Mouse (Mus musculus) thymus, postnatal 36 days (tissue): ENCODE measurements at regions not wholly inside any gene's neighbourhood (a gene's known extent, or its start where the extent isn't known, plus 50 kb on each side); places are given as distances from the start of the nearest gene placed in this dataset.

Experiments used
- DNase-seq, 2 experiments: peaks; one replicate each; pipeline ENCODE4 v3.0.0; 2022; ENCODE audit warnings: mixed read lengths in 2 of 2

DNA sequence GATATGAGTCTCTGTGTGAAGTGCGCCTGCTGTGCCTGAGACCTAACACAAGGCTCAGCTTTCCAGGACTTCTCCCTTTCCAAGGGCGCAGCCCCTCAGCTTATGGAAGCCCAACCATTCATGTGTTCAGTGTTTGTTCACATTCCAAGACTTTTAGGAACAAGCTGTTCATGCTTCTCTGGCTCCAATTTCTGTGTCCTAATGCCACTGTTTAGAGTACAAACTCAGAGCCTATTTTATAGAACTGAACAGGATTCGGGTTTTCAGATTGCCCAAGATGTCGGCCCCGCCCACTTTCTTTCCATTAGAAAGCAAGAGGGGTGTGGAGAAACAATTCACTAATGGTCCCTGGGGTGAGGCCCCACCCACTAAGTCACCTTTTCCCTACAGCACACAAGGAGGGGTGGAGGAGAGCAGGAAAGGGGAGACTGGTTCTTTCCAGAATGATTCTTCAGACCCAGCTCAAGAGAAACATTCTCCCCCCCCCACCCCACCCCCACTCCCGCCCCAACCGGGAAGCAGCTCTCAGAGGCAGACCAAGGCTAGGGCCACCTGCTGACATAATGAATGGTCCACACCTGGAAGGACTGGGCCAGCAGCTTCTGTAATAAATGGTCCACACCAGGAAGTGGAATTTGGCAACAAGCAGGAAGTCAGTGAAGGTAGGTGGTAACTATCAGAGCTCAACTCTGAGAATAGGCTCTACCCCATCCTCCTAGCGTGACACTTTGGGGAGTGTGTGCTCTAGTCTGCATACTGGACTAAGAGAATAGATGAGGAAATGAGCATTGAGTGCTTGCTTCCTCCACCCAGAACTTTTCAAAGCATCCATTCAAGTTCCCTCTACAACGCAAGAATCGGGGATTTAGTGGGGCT, 120.2 kb upstream of the Zfp648 start:
- no peak for DNase-seq

DNA sequence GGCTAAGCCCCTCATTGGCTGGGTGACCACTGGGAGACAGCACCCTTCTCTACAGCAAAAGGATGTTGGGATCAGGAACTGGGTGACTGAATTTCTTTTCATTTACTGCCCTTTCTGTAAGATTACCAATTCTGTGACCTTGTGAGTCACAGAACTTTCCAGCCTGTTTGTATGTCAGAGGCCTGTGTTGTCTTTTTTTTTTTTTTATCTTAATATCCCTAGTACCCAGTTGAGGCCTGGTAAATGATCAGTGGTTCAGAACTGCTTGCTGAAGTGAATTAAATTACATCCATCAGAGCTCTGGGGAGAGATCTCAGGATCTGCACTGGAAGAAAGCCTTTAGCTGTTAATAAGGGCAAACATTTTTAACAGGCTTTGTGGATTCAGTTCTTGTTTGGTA, 114.8 kb upstream of the Zfp648 start:
- no peak for DNase-seq

DNA sequence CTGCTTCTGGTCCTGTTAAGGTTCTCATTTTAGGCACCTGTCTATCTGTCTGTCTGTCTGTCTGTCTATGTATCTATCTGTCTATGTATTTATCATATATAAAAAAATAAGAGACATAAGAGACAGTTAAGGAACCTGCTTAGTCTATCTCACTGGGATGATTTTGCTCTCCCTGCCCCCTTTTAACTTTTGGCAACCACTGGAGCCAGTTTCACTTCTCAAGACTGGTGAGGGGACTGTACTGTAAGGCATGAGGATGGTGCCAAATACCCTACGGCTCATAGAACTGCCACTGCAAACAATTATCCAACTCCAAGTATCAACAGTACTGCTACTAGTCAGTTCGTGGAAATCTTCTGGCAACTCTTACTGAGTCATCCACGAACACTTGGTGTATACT, 111.2 kb upstream of the Zfp648 start:
- no peak for DNase-seq

DNA sequence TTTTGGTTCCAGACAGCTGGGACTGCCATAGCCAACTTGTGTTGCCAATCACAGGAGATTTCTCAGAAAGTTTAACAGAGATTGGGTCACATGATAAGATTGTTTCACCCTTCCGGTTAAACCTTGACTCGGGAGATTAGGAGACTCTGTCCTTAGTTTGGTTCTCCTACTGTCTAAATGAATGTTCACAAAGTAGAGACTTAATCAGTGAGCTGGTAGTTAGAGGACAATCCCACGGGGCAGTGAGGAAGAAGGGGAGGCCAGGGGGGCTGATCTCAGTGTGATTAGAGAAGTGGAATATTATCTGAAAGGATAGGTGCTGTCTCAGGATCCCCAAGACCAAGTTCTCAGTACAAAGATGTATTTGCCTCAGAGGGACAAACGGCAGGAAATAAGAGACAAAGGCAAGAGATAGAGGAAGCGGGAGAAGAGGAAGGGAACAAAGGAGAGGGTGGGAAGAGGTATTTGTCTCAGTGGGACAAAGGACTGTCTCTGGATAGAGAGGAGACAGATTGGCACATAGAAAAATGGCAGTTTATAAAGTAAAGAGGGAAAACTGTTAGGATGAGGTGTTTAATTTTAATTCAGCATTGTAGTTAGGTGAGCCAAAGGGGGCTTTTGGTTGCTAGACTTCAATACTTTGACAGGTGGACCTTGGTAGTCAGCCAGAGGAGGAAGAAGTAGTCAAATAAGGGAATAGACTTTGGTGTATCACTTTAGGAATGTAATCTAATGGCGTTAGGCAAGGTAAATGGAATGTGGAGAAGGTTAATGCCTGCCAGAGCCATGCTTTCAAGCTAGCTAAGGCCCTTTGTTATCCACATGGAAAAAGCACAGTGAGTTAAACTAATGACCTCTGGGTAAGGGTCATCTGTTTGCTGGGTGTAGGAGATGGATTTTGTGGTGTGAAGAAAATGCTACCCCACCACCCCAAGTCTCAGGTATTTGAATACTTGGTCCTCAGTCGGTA, 110.2 kb upstream of the Zfp648 start:
- no peak for DNase-seq

DNA sequence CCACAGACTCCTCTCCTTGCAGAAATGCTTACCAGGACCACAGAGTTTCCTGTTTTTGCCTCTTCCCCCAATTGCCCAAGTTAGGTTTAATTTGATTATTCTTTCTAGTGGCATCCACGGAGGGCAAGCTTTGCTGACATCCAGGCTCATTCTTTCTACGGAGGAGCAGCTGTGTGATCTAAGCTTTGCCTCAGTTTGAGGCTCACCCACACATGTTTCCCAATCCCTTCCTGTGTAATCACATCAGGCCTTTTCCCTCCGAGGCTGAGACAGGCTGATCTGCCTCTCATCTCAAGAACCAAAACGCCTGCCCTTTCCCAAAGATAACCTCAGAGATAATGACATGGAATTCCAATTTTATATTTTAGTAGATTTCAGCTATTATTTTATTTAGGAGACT, 107.4 kb upstream of the Zfp648 start:
- no peak for DNase-seq

DNA sequence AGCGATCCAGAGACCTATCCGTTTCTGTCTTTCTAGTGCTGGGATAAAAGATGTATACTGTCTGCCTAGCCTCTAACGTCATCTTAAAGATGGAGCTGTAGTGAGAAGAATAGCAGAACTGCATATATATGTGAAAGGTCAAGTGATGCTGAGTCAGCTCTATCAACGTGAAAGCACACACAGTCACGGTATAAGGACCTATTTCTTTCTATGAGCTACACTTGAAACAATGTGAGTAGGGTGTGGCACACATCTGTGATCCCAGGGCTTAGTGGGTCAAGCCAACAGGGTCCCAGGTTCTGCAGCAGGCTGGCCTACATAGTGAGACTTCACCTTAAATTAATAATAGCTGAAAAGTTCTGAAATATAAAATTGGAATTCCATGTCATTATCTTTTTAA, 106.6 kb upstream of the Zfp648 start:
- no peak for DNase-seq

DNA sequence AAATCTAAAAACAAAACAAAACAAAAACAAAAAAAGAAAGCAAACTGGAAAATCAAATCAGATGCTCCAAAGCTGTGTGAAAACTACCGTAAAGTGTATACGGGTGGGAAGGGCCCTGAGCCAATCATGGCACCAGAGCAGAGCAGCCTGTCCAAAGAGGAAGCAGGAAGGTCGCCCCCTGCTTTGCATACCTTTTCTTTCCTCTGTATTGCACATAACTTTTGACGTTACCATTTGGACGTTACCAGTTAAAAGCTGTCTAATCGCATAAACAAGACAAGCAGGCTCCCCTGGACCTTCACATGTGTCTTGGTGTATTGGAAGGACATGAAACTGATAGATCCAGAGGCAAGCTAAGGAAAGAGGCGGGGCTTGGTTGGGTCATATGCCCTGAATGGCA, 104.9 kb upstream of the Zfp648 start:
- DNase-seq: no peak

DNA sequence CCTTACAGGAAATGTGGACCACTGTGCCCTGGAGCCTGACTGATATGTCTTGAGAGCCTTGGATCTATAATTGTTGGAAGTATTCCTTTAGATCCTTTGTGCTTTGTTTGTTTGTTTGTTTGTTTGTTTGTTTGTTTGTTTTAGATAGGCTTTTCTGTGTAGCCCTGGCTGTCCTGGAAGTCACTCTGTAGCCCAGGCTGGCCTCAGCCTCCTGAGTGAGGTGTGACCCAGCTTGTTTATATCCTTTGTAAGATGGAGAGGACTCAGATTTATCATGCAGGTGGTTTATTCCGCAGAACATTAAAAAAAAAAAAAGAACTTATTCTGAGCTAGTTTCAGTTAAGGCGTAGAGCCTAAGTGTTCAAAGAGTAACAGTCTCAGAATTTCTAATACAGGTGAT, 104.1 kb upstream of the Zfp648 start:
- no peak for DNase-seq

DNA sequence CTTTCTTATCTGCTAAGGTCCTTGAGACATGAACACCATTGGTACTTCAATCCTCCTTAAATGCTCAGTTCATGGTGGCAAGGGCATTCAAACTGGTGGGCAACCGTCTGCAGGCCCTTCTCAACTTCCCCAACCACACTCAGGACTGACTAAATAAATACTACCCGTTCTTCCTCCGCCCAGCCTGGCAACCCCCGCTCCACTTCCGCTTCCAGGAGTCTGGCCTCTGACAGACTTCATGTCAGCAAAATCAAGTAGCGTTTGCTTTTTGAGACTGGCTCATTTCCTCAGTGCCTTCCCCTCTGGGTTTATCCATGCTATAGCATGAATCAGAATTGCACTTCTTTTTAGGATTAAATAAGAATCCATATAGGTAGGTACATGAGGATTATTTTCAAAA, 103.3 kb upstream of the Zfp648 start:
- DNase-seq: peak in 1 of 2 experiments; percentile 11

DNA sequence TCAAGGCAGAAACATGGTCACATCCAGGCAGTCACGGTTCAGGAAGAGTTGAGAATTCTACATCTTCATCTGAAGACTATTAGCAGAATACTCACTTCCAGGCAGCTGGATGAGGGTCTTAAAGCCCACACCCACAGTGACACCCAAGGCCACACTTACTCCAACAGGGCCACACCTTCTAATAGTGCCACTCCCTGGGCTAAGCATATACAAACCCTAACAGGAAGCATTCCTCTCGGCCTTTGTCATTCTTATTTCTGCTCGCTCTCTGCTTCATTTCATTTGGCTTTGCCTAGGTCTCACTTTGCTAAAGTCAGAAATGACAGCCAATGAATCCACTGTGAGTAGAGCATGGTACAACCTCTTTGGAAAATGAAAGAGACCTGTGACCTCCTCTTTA, 100.4 kb upstream of the Zfp648 start:
- no peak for DNase-seq

DNA sequence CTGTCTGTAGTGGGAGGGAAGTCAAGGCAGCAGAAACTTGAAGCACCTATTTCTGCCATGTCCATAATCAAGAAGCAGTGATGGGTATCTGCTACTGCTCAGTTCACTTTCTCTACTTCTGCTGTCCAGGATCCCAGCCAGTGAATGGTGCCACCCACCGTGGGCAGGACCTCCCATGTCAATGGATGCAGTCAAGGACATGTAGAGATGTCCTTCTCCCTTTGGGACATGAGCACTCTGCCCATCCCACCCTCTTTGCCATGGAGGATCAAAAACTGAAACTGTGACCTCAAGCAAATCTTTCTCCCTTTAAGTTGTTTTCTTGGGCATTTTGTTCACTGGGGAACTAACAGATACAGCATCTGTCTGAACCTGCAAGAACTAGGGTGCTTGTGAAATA, 99.6 kb upstream of the Zfp648 start:
- DNase-seq: no peak

DNA sequence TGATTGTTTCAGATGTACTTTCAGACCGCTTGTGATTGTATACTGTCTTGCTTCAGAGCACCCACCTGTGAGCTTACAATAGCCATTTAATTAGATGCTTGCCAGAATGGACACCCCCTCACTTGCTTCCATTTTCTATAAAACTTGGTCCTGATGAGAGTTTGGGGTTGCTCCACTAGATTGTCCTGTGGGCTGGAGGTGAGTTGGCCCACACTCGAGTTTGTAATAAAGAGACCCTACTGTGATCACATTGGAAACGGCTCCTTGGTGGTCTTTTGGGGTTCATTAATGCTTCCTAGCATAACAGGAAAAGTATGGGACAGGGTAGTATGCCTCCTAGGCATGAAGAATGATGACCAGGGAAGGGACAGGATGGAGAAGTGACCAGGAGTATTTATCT, 98.8 kb upstream of the Zfp648 start:
- no peak for DNase-seq

DNA sequence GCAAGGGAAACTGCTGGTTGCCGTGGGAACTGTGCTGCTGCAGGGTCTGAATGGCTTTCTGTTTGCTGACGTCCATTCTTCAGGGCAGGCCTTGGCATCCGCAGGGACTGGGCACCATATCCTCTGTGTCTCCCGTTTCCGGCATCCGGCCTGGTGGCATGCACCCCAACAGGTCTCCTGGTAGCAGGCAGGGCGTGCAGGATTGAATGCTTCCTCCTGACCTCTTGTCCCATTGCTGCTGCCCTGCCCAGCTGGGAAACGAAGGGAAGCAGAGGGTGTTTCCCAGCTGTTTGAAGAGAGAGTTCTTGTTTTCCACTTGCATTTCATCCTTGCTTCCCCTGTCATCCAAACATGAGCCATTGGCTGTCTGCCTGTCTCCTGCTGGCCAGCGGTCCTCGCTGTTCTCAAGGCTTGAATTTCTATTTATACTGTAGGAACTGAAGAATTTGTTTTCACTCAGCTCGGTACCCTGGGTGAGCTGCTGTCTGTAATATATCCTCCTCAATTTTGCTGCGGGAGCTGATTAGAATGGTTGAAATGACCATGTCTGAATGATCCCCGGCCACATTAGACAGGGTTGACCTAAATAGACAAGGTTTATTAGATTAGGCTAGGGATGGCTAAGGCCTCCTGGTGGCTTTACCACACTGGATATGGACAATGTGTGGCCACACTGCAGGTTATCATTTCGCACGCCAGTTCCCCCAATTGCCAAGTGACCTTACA, 98.0 kb upstream of the Zfp648 start:
- DNase-seq: no peak

DNA sequence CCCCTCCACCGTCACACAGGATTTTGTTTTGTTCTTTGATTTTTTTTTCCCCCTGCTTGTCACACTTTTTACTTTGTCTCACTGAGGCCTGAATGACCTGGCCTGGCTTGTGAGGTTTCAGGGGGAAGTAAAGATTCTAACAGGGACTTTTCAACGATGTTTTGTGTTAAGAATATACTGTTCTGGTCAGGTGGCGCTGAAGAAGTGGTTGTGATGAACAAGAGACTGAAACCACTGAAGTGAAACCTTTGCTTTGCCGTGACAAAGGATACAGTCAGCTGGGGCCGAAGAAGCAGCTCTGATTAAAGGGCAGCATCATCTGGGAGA, 97.4 kb upstream of the Zfp648 start:
- DNase-seq: no peak

DNA sequence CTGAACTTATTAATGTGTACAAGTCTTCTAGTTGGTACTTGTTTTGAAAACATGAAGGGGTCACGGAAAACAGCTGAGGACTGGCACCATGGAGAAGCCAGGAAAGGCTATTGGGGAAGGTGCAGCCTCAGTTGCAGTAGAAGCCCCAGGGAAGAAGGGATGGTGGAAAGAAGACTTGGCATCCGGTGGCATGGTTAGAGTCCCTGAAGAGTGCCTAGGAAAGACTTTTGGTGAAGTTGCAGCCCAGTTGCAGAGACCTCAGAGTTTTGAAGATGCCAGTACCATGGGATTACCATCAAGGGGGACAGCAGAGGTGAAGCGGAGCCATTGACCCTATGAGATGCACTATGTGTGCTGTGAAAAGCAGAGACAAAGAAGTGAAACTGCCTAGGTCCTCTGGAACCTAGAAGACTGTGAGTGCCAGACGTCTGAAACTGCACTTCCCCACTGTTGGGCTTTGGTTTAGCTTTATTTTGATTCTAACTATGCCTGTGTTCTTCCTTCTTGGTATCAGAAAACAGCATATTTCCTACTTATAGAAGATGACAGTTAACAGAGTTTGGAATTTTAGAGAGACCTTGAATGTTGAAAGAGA, 96.9 kb upstream of the Zfp648 start:
- no peak for DNase-seq

DNA sequence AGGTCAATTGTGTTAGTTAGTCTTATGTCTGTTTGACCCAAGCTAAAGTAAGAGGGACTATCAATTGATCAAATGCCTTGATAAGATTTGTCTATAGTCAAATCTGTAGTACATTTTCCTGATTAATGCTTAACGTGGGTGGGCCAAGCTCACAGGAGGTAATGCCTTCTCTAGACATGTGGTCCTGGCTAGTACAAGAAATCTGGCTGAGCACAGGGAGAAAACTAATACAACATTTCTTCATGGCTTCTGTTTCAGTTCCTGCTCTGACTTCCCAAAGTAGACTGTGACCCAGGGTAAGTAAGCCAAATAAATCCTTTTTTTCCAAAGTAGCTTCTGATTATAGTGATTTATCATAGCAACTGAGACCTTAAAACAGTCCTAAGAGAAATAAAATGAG, 96.2 kb upstream of the Zfp648 start:
- DNase-seq: no peak

DNA sequence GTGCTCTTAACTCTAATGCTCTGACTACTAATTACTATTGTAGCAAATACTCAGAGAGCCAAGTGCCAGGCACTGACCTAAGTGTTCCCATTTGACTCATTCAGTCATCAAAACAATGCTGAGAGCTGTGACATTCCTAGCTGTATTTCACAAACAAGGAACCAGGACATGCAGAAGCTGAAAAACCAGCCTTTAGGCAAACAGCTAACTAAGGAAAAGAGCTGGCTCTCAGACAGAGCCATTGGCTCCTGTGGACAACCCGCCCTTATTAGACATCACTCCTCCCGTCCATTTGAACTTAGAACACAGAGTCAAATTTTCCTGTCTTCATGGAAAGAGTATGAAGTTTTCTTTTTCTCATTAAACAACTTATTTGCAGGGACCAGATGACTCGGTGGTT, 88.5 kb upstream of the Zfp648 start:
- no peak for DNase-seq

DNA sequence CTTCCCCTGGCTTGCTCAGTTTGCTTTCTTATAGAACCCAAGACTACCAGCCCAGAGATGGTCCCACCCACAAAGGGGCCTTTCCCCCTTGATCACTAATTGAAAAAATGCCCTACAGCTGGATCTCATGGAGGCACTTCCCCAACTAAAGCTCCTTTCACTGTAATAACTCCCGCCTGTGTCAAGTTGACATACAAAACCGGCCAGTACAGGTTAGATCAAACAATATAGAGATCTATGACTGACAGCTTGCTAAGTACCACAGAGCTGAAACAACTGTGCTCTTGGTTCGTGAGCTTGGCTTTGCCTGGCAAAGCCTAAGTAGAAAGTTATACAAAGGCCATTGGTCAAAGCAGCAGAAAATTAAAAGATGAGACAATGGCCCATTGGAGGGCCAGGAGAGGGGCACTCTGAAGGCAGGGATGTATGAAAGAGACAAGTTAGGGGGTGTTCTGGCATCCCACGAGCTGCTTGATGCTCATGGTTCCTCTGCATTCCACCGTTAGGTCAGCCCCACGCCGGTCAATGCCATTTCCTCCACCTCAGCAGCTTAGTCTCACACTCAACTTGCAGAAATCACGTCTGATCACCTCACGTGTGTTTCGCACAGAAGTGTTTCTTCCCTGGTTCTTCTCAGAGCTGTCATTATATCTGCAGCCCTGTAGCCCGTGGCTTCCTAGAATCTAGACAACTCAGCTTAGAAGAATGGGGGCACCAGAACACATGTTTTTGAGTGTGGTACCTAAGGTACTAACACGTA, 87.5 kb upstream of the Zfp648 start:
- no peak for DNase-seq

DNA sequence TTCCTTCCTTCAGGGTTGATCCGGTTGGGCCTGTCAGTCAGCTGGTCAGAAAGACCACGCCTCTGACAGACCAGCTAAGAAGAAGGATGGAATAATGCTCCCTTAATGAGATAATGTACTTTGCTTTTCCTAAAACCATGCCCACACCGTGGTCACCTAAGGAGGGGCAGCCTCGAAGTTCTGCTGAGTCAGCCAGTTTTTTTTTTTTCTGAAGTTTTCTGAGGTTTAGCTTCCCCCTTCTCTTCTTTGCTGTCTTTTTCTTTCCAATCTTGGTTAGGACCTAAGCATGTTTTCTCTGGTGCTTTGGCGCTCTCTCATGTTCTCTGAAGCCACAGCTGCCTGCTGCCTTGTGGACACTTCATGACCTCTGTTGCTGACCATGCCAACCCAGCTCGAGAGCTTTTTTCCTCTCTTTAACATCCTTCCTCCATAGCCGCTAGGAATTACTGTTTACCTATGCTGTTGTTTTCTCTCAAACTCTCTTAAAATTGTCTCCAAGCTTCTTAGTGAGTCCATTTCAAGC, 84.7 kb upstream of the Zfp648 start:
- no peak for DNase-seq

DNA sequence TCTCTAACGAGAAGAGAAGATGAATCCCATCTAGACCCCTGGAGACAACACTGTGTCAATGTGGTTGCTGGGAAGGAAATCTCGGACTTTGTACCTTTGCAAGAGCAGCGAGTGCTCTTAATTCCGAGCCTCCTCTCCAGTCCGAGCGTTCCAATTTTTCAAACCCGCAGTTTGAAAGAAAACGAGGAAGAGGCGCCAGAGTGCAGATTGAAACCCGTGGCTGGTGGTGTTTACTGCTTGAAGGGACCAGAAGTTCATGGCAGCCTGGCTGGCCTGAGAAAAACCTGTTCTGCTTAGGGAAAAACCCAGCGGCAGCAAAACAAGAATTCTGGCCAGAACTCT, 83.7 kb upstream of the Zfp648 start:
- no peak for DNase-seq

DNA sequence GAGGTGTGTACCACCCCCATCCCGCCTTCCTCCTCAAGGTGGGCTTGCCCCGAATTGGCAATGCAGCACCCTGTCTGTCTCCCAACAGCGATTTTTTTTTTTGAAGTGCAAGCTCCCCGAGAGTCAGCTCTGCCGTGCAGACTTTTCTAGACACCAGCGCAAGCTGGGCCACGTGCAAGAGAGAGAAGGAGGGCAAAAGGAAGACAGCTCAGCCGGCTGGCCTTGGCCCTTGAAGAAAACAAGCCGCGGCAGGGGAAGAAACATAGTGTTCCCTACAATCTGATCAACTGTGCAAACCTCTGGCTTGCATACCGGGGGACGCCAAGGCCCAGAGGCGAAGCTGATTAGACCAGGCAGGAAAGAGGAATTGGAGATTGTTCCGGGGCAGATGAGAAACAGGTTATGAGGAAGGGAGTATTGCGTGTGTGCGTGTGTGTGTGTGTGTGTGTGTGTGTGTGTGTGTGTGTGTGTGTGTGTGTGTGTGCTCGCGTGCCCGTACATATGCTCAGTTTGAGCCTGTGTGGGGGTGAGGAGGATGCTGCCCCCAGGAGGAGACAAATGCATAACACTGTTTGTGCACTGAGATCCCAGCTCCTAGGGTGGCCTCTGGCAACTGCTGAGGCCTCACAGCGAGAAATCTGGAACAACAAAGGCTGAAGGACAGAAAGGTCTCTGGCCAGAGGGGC, 83.2 kb upstream of the Zfp648 start:
- DNase-seq: peak; percentile 50 to 60
